8 mouse cellular contexts compared by ENCODE assay signal in the genomic region with DNA sequence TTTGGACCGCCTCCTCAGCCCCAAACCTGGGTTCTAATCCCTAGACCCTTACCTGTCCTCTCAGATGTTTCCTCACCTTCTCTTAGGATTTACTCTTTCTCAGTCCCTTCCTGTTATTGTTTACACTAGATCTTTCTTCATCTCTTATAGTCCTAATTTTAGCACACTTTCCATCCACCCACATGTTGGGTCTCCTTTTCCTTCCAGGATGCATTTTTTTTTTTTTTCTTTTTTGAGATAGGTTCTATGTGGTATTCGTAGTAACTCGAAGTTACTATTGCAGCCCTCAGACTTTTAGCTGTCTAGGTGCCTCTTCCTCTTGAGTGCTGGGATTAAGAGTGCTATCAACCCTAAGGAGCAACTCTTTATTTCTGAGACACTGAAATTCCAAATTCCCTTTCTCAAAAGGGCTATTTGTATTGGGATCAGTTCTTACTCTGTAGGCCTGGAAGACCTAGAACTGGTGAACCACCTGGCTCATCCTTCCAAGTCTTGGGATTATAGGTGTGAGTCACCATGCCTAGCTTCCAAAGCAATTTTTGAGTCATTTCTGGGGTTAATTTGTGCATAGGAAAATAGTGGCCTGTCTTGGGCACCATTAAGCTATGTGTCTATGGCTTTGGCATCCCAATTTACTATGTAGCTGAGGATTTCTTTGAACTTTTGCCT. TPM values are rescaled to one million over a fixed set of nuclear protein-coding genes. Genes with fewer than 3 reads are reported as not detected.
DNase-seq lines count a peak whose midpoint lies in the region; ATAC-seq and TF ChIP-seq lines count a peak whose summit lies in the region.

No protein-coding gene starts in this region.

- DNase-seq in heart, adult 2 months, result no peak
- DNase-seq in heart, postnatal 14 days, result no peak
- no peak for DNase-seq in embryo, embryonic 10 days (ENCODE audit: low spot score)
- no peak for DNase-seq in ovary, postnatal 36 days (ENCODE audit: low spot score)

- intact Hi-C loops in heart, adult 2 months (cut with DNase I), result loop anchor here (5.0 to 10.0 kb wide), 2 partner anchors 110 to 302 kb away; a partner anchor contains a TSS
- intact Hi-C loops in heart, postnatal 14 days (cut with DNase I), result no loop called here

- H3K4me3 ChIP-seq in heart, adult 2 months, result peak overlapping the region; percentile 62
- peak overlapping the region; percentile 75 for H3K4me3 ChIP-seq in E14TG2a.4 (replicated peaks; ENCODE audit: low read length)
- peak overlapping the region; percentile 89 for H3K4me3 ChIP-seq in forebrain, embryonic 15.5 days
- peak overlapping the region; percentile 86 for H3K4me3 ChIP-seq in liver, embryonic 16.5 days (ENCODE audit: low read depth, low read length)

- no peak for ATAC-seq in forebrain, embryonic 15.5 days (replicated peaks)
- no peak for ATAC-seq in liver, embryonic 16.5 days (ENCODE audit: low read depth)
- ATAC-seq in erythroid progenitor cell, adult 5-6 weeks (replicated peaks; ENCODE audit: low FRiP score, poor library complexity, severe bottlenecking), result no peak

- H3K27ac ChIP-seq in heart, adult 2 months, result peak overlapping the region; percentile 94
- H3K27ac ChIP-seq in forebrain, embryonic 15.5 days (replicated peaks), result peak overlapping the region; percentile 89
- H3K27ac ChIP-seq in liver, embryonic 16.5 days (ENCODE audit: low read length), result peak overlapping the region; percentile 100

- peaks cover 36% of the 10 kb centered on the region for H3K36me3 ChIP-seq in heart, adult 2 months (ENCODE audit: control insufficient read depth, insufficient read depth, low read length)
- peaks cover 48% of the 10 kb centered on the region for H3K36me3 ChIP-seq in E14TG2a.4 (ENCODE audit: insufficient read depth, low read length)
- peaks cover 27% of the 10 kb centered on the region for H3K36me3 ChIP-seq in forebrain, embryonic 15.5 days
- H3K36me3 ChIP-seq in liver, embryonic 16.5 days (ENCODE audit: control insufficient read depth, insufficient read depth), result peaks cover 40% of the 10 kb centered on the region

- TF ChIP-seq POLR2A in heart, adult 2 months (IDR thresholded peaks at IDR 0.05; ENCODE audit: insufficient read depth, low read depth, low read length), result no peak

- peak overlapping the region; percentile 74 for H3K9ac ChIP-seq in heart, adult 2 months (ENCODE audit: low read depth, low read length)
- peak overlapping the region; percentile 81 for H3K9ac ChIP-seq in forebrain, embryonic 15.5 days (replicated peaks)
- H3K9ac ChIP-seq in liver, embryonic 16.5 days (ENCODE audit: low read depth, low read length), result peak overlapping the region; percentile 93

- WGBS in heart, adult 2 months, result 3% methylated on average over 3 of the region's 3 CpGs
- 26% methylated on average over 3 of the region's 3 CpGs for WGBS in forebrain, embryonic 15.5 days
- 10% methylated on average over 3 of the region's 3 CpGs for WGBS in liver, embryonic 16.5 days (ENCODE audit: insufficient replicate concordance)

- no peaks in the 10 kb centered on the region for H3K79me2 ChIP-seq in heart, adult 2 months (replicated peaks; ENCODE audit: control insufficient read depth, insufficient read depth, low read length)

- no peaks in the 10 kb centered on the region for H3K27me3 ChIP-seq in heart, adult 2 months (ENCODE audit: control insufficient read depth, insufficient read depth, low read length)
- no peaks in the 10 kb centered on the region for H3K27me3 ChIP-seq in E14TG2a.4 (ENCODE audit: insufficient read depth, low read length)
- H3K27me3 ChIP-seq in forebrain, embryonic 15.5 days, result no peaks in the 10 kb centered on the region
- H3K27me3 ChIP-seq in liver, embryonic 16.5 days (ENCODE audit: control insufficient read depth, insufficient read depth, low read depth, low read length), result no peaks in the 10 kb centered on the region

- H3K4me1 ChIP-seq in heart, adult 2 months (ENCODE audit: control insufficient read depth, insufficient read depth, low read length), result peaks cover 14% of the 10 kb centered on the region
- H3K4me1 ChIP-seq in E14TG2a.4 (replicated peaks; ENCODE audit: low read depth, low read length), result peaks cover 76% of the 10 kb centered on the region
- H3K4me1 ChIP-seq in forebrain, embryonic 15.5 days, result peaks cover 50% of the 10 kb centered on the region
- H3K4me1 ChIP-seq in liver, embryonic 16.5 days (ENCODE audit: control insufficient read depth, low read depth, low read length), result peaks cover 34% of the 10 kb centered on the region

- 0 out of 2 replicates have a peak, but pooled peaks have one; percentile 18 for TF ChIP-seq EP300 in heart, adult 2 months (IDR thresholded peaks at IDR 0.05; ENCODE audit: insufficient read depth, low read depth, low read length)

- peak overlapping the region; percentile 51 for H3K4me2 ChIP-seq in forebrain, embryonic 15.5 days (replicated peaks)
- H3K4me2 ChIP-seq in liver, embryonic 16.5 days (ENCODE audit: low read depth, low read length), result peak overlapping the region; percentile 60

- H3K9me3 ChIP-seq in E14TG2a.4 (ENCODE audit: low read length), result no peaks in the 10 kb centered on the region
- H3K9me3 ChIP-seq in forebrain, embryonic 15.5 days, result no peaks in the 10 kb centered on the region
- H3K9me3 ChIP-seq in liver, embryonic 16.5 days (replicated peaks; ENCODE audit: control insufficient read depth, low read length), result no peaks in the 10 kb centered on the region

- no peak for TF ChIP-seq CTCF in heart, adult 2 months (IDR thresholded peaks at IDR 0.05)
- TF ChIP-seq CTCF in E14TG2a.4 (conservative IDR thresholded peaks at IDR 0.05; ENCODE audit: low read length), result no peak

RNA-seq across cellular contexts. Expression of a gene that starts 1.1 kb away (rescaled TPM):
- 10 to 100 TPM; 36.5 to 41.5 TPM for total RNA-seq in heart, adult 2 months (2021)
- polyA plus RNA-seq in heart, adult 2 months (2012; rRNA removed), result 9.6 and 17.3 TPM in 2 replicates
- total RNA-seq in heart, postnatal 14 days (2021), result 10 to 100 TPM; 47.5 to 52.3 TPM
- 5.4 and 5.6 TPM in 2 replicates for polyA plus RNA-seq in forebrain, embryonic 15.5 days (2015; fragmentation: Nextera tagmentation; extraction: Ambion mirVana)
- 3.7 TPM in 2 replicates for polyA plus RNA-seq in liver, embryonic 16.5 days (2015; fragmentation: Nextera tagmentation; extraction: Ambion mirVana)
- total RNA-seq in erythroid progenitor cell, adult 5-6 weeks (2015; ENCODE audit: low replicate concordance), result 80.5 and 94.1 TPM in 2 replicates
- total RNA-seq in erythroid progenitor cell, adult 5-6 weeks (2017; ENCODE audit: low replicate concordance), result 70.4 and 79.1 TPM in 2 replicates

RNA-seq across cellular contexts. Expression of a gene that starts 38.1 kb away (rescaled TPM):
- under 1 TPM; 0.36 to 0.60 TPM for total RNA-seq in heart, adult 2 months (2021)
- 0.31 and 0.44 TPM in 2 replicates for polyA plus RNA-seq in heart, adult 2 months (2012; rRNA removed)
- 1 to 10 TPM in 1 of 2 experiments, under 1 TPM in 1; 0.66 to 1.0 TPM for total RNA-seq in heart, postnatal 14 days (2021)
- 0.15 and 0.83 TPM in 2 replicates for polyA plus RNA-seq in forebrain, embryonic 15.5 days (2015; fragmentation: Nextera tagmentation; extraction: Ambion mirVana)
- 0.04 and 0.07 TPM in 2 replicates for polyA plus RNA-seq in liver, embryonic 16.5 days (2015; fragmentation: Nextera tagmentation; extraction: Ambion mirVana)
- total RNA-seq in erythroid progenitor cell, adult 5-6 weeks (2015; ENCODE audit: low replicate concordance), result not detected in 2 replicates
- 3.6 TPM in 1 of 2 replicates, not detected in the other for total RNA-seq in erythroid progenitor cell, adult 5-6 weeks (2017; ENCODE audit: low replicate concordance)

RNA-seq across cellular contexts. Expression of a gene that starts 40.1 kb away (rescaled TPM):
- not detected for total RNA-seq in heart, adult 2 months (2021)
- polyA plus RNA-seq in heart, adult 2 months (2012; rRNA removed), result 0.06 TPM in 1 of 2 replicates, not detected in the other
- total RNA-seq in heart, postnatal 14 days (2021), result not detected
- polyA plus RNA-seq in forebrain, embryonic 15.5 days (2015; fragmentation: Nextera tagmentation; extraction: Ambion mirVana), result 0.36 and 0.40 TPM in 2 replicates
- 0.02 TPM in 1 of 2 replicates, not detected in the other for polyA plus RNA-seq in liver, embryonic 16.5 days (2015; fragmentation: Nextera tagmentation; extraction: Ambion mirVana)
- not detected in 2 replicates for total RNA-seq in erythroid progenitor cell, adult 5-6 weeks (2015; ENCODE audit: low replicate concordance)
- total RNA-seq in erythroid progenitor cell, adult 5-6 weeks (2017; ENCODE audit: low replicate concordance), result not detected in 2 replicates

RNA-seq across cellular contexts. Expression of a gene that starts 51.8 kb away (rescaled TPM):
- 10 to 100 TPM; 22.8 to 23.2 TPM for total RNA-seq in heart, adult 2 months (2021)
- polyA plus RNA-seq in heart, adult 2 months (2012; rRNA removed), result 75.5 and 78.4 TPM in 2 replicates
- 10 to 100 TPM; 21.1 to 21.7 TPM for total RNA-seq in heart, postnatal 14 days (2021)
- polyA plus RNA-seq in forebrain, embryonic 15.5 days (2015; fragmentation: Nextera tagmentation; extraction: Ambion mirVana), result 85.8 and 89.1 TPM in 2 replicates
- polyA plus RNA-seq in liver, embryonic 16.5 days (2015; fragmentation: Nextera tagmentation; extraction: Ambion mirVana), result 120 and 139 TPM in 2 replicates
- 45.4 and 56.6 TPM in 2 replicates for total RNA-seq in erythroid progenitor cell, adult 5-6 weeks (2015; ENCODE audit: low replicate concordance)
- total RNA-seq in erythroid progenitor cell, adult 5-6 weeks (2017; ENCODE audit: low replicate concordance), result 18.6 and 49.4 TPM in 2 replicates

RNA-seq across cellular contexts. Expression of a gene that starts 56.5 kb away (rescaled TPM):
- total RNA-seq in heart, adult 2 months (2021), result 10 to 100 TPM; 10.8 to 13.2 TPM
- polyA plus RNA-seq in heart, adult 2 months (2012; rRNA removed), result 22.1 and 26.2 TPM in 2 replicates
- total RNA-seq in heart, postnatal 14 days (2021), result 10 to 100 TPM in 1 of 2 experiments, 1 to 10 TPM in 1; 9.5 to 15.2 TPM
- polyA plus RNA-seq in forebrain, embryonic 15.5 days (2015; fragmentation: Nextera tagmentation; extraction: Ambion mirVana), result 42.6 and 44.9 TPM in 2 replicates
- polyA plus RNA-seq in liver, embryonic 16.5 days (2015; fragmentation: Nextera tagmentation; extraction: Ambion mirVana), result 39.3 and 42.4 TPM in 2 replicates
- 41.9 and 51.5 TPM in 2 replicates for total RNA-seq in erythroid progenitor cell, adult 5-6 weeks (2015; ENCODE audit: low replicate concordance)
- total RNA-seq in erythroid progenitor cell, adult 5-6 weeks (2017; ENCODE audit: low replicate concordance), result 18.2 and 49.8 TPM in 2 replicates
